8 mouse cellular contexts compared by ENCODE assay signal in the genomic region with DNA sequence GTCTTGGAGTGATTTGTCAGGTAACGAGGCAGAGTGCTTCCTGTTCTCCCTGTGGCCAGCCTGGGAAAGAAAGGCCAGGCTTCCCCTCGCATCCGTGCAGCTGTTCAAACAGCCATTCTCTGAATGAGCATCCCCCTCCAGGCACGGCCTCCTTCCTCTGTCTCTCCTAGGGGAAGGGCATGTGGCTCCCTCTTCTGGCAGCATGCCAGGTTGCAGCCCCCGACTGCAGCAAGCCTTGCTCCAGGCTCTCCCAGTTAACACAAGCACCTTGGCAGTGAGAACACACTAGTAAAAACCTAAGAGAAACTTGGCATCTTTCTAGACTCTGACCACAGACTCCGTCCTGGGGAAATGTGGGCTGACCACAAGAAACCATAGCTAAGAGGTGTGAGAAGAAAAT. TPM values are rescaled to one million over a fixed set of nuclear protein-coding genes. Genes with fewer than 3 reads are reported as not detected.
DNase-seq lines count a peak whose midpoint lies in the region; ATAC-seq lines count a peak whose summit lies in the region.

No protein-coding gene starts in this region.

- peaks cover 30% of the 10 kb centered on the region for H3K4me1 ChIP-seq in embryonic facial prominence, embryonic 10.5 days
- H3K4me1 ChIP-seq in hindbrain, embryonic 13.5 days (replicated peaks), result peaks cover 12% of the 10 kb centered on the region

- H3K27ac ChIP-seq in embryonic facial prominence, embryonic 10.5 days (replicated peaks), result peak overlapping the region; percentile 55
- H3K27ac ChIP-seq in hindbrain, embryonic 13.5 days, result peak overlapping the region; percentile 48; the same call in 1 of the 2 replicates

- DNase-seq in urinary bladder, adult 2 months (ENCODE audit: low spot score), result peak; percentile 38
- DNase-seq in urinary bladder, postnatal 10 days (ENCODE audit: low spot score), result no peak
- peak; percentile 91 for DNase-seq in embryonic facial prominence, embryonic 10.5 days (ENCODE audit: low spot score)
- DNase-seq in left cerebral cortex, adult 8-10 months (ENCODE audit: low spot score in 2 of 2), result peak; percentile 23 to 35
- DNase-seq in mesoderm, embryonic 11.5 days (ENCODE audit: low read depth, low spot score), result peak; percentile 93
- DNase-seq in spleen, postnatal 10 days (ENCODE audit: low spot score in 2 of 2), result peak; percentile 44 to 81

- H3K27me3 ChIP-seq in embryonic facial prominence, embryonic 10.5 days (replicated peaks; ENCODE audit: low read depth, poor library complexity, severe bottlenecking), result no peaks in the 10 kb centered on the region
- H3K27me3 ChIP-seq in hindbrain, embryonic 13.5 days, result no peaks in the 10 kb centered on the region

- no peaks in the 10 kb centered on the region for H3K9me3 ChIP-seq in embryonic facial prominence, embryonic 10.5 days
- H3K9me3 ChIP-seq in hindbrain, embryonic 13.5 days, result no peaks in the 10 kb centered on the region

- H3K4me2 ChIP-seq in hindbrain, embryonic 13.5 days, result no peak overlapping the region

- 19% methylated on average over 6 of the region's 6 CpGs for WGBS in embryonic facial prominence, embryonic 10.5 days
- WGBS in hindbrain, embryonic 13.5 days, result 23% methylated on average over 6 of the region's 6 CpGs

- peaks cover 99% of the 10 kb centered on the region for H3K36me3 ChIP-seq in embryonic facial prominence, embryonic 10.5 days (replicated peaks)
- peaks cover 87% of the 10 kb centered on the region for H3K36me3 ChIP-seq in hindbrain, embryonic 13.5 days

- H3K4me3 ChIP-seq in embryonic facial prominence, embryonic 10.5 days, result no peak overlapping the region
- no peak overlapping the region for H3K4me3 ChIP-seq in hindbrain, embryonic 13.5 days

- 0 out of 2 replicates have a peak, but pooled peaks have one; percentile 59 for ATAC-seq in hindbrain, embryonic 13.5 days (ENCODE audit: low FRiP score)
- ATAC-seq in activated CD4-positive, CD25-positive, alpha-beta regulatory T cell, adult 4 months, result no peak

- peak overlapping the region; percentile 49; the same call in 1 of the 2 replicates for H3K9ac ChIP-seq in hindbrain, embryonic 13.5 days

RNA-seq across cellular contexts. Expression of gene Phb, which starts 9.6 kb away (rescaled TPM):
- 160 and 185 TPM in 2 replicates for polyA plus RNA-seq in urinary bladder, adult 2 months (2012; rRNA removed)
- 309 and 312 TPM in 2 replicates for polyA plus RNA-seq in embryonic facial prominence, embryonic 10.5 days (2016; fragmentation: Nextera tagmentation; extraction: Ambion mirVana)
- 175 and 186 TPM in 2 replicates for polyA plus RNA-seq in hindbrain, embryonic 13.5 days (2015; fragmentation: Nextera tagmentation; extraction: Ambion mirVana)
- 100 to 1,000 TPM in 2 of 4 experiments, 10 to 100 TPM in 2; 83.8 to 107 (median 94.7) TPM for total RNA-seq in left cerebral cortex, adult 8-10 months (2022)
- 100 to 1,000 TPM; 131 to 144 TPM for polyA plus RNA-seq in activated CD4-positive, CD25-positive, alpha-beta regulatory T cell, adult 4 months (2017; shearing (Covaris generic))

RNA-seq across cellular contexts. Expression of gene Zfp652, which starts 36.2 kb away (rescaled TPM):
- polyA plus RNA-seq in urinary bladder, adult 2 months (2012; rRNA removed), result 20.8 and 30.7 TPM in 2 replicates
- 19.5 and 20.3 TPM in 2 replicates for polyA plus RNA-seq in embryonic facial prominence, embryonic 10.5 days (2016; fragmentation: Nextera tagmentation; extraction: Ambion mirVana)
- 31.0 and 32.8 TPM in 2 replicates for polyA plus RNA-seq in hindbrain, embryonic 13.5 days (2015; fragmentation: Nextera tagmentation; extraction: Ambion mirVana)
- 10 to 100 TPM; 42.2 to 44.9 (median 43.6) TPM for total RNA-seq in left cerebral cortex, adult 8-10 months (2022)
- 10 to 100 TPM in 1 of 2 experiments, 1 to 10 TPM in 1; 9.6 to 13.0 TPM for polyA plus RNA-seq in activated CD4-positive, CD25-positive, alpha-beta regulatory T cell, adult 4 months (2017; shearing (Covaris generic))

RNA-seq across cellular contexts. Expression of gene B130006D01Rik, which starts 47.1 kb away (rescaled TPM):
- polyA plus RNA-seq in urinary bladder, adult 2 months (2012; rRNA removed), result 0.15 and 0.19 TPM in 2 replicates
- polyA plus RNA-seq in embryonic facial prominence, embryonic 10.5 days (2016; fragmentation: Nextera tagmentation; extraction: Ambion mirVana), result 1.9 and 2.2 TPM in 2 replicates
- 1.6 and 1.8 TPM in 2 replicates for polyA plus RNA-seq in hindbrain, embryonic 13.5 days (2015; fragmentation: Nextera tagmentation; extraction: Ambion mirVana)
- 1 to 10 TPM; 1.2 to 1.4 (median 1.3) TPM for total RNA-seq in left cerebral cortex, adult 8-10 months (2022)
- polyA plus RNA-seq in activated CD4-positive, CD25-positive, alpha-beta regulatory T cell, adult 4 months (2017; shearing (Covaris generic)), result 1 to 10 TPM; 3.9 to 4.9 TPM
